Mouse (Mus musculus): ENCODE measurements around the gene Nsun6.

DNA sequence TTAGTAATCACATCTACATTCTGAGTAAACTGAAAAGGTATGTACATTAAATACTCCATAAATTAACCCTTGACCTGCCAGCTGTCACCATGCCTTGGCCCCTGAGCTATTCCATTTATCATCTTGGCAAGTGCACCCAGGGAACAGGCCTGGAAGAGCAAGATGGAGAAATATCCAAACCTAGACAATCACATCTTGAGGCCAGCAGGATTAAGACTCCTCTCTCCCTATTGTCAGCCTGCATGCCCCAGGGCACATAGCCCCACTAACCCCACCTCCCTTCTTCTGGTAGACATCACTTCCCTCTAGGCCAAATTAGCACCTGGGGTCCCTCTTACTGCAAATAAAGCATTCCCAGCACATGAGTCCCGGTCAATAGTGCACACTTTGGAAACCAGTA is 27.1 kb downstream of the Nsun6 start:
- no peak for TF ChIP-seq POLR2A (IDR thresholded peaks at IDR 0.05; ENCODE audit: extremely low read depth, insufficient read depth, low read length)
- no peak for TF ChIP-seq CTCF (IDR thresholded peaks at IDR 0.05; ENCODE audit: low read depth, low read length)
